In the genomic region with DNA sequence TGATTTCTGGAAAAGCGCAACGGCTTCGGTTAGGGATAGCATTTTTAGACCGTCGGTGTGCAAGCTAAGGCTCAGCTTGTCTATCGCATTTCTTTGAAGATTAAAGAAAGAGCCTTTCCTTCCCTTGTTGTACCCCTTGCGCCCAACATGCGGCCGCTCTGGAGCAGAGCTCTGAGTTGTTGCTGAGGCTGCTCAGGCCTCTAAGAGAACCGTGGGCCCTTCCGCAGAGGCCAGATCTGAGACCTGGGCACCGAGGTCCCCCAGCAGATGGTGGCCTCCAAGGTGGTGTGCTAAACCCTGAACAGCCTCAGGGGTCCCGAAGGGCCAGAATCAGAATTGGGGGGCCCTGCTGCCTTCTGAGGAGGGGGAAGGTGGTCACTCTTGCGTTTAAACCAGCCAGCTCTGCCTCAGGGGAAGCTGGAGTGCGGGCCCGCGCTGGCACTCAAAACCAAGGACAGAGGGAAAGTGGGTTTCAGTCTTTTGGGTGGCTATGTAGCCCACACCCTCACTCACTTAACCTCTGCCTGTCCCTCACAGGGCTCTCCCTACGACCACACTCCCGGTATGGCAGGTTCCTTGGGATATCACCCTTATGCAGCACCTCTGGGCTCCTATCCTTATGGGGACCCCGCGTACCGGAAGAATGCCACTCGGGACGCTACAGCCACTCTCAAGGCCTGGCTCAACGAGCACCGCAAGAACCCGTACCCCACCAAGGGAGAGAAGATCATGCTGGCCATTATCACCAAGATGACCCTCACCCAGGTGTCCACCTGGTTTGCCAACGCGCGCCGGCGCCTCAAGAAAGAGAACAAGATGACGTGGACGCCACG, we compare ENCODE assay signal across 8 mouse cellular contexts. TPM values are rescaled to one million over a fixed set of nuclear protein-coding genes. Genes with fewer than 3 reads are reported as not detected.
DNase-seq lines count a peak whose midpoint lies in the region; ATAC-seq lines count a peak whose summit lies in the region.

No protein-coding gene starts in this region.

- peaks cover 8% of the 10 kb centered on the region; the same call in 1 of the 2 replicates for H3K4me1 ChIP-seq in embryonic facial prominence, embryonic 14.5 days (ENCODE audit: control insufficient read depth, insufficient read depth, low read length)
- H3K4me1 ChIP-seq in hindbrain, embryonic 16.5 days (ENCODE audit: control insufficient read depth, insufficient read depth, low read depth, low read length), result peaks cover 13% of the 10 kb centered on the region

- H3K27ac ChIP-seq in embryonic facial prominence, embryonic 14.5 days (replicated peaks; ENCODE audit: low read depth, low read length), result peak overlapping the region; percentile 96
- H3K27ac ChIP-seq in hindbrain, embryonic 16.5 days (ENCODE audit: low read depth, low read length), result peak overlapping the region; percentile 91

- DNase-seq in lung, adult 18-20 months, result peak; percentile 17 to 46
- DNase-seq in lung, postnatal 25 days (ENCODE audit: low spot score), result no peak
- peak; percentile 15 for DNase-seq in embryonic facial prominence, embryonic 14.5 days (ENCODE audit: low spot score)
- DNase-seq in mesoderm, embryonic 11.5 days (ENCODE audit: low read depth, low spot score), result peak; percentile 35
- no peak for DNase-seq in frontal cortex, postnatal 25 days (ENCODE audit: low spot score in 2 of 2)
- no peak for DNase-seq in thymus, adult 18-20 months

- H3K4me2 ChIP-seq in embryonic facial prominence, embryonic 14.5 days (ENCODE audit: low read depth, low read length), result peak overlapping the region; percentile 69
- peak overlapping the region; percentile 82 for H3K4me2 ChIP-seq in hindbrain, embryonic 16.5 days (ENCODE audit: low read length)

- no peak for ATAC-seq in embryonic facial prominence, embryonic 14.5 days (ENCODE audit: low read depth)
- ATAC-seq in hindbrain, embryonic 16.5 days, result no peak
- ATAC-seq in cerebellum, adult (ENCODE audit: insufficient number of reproducible peaks, low FRiP score, low TSS enrichment), result no peak

- 4% methylated on average over 33 of the region's 35 CpGs for WGBS in embryonic facial prominence, embryonic 14.5 days
- 2% methylated on average over 35 of the region's 35 CpGs for WGBS in hindbrain, embryonic 16.5 days

- no peaks in the 10 kb centered on the region for H3K9me3 ChIP-seq in embryonic facial prominence, embryonic 14.5 days (ENCODE audit: control insufficient read depth, low read length)
- no peaks in the 10 kb centered on the region for H3K9me3 ChIP-seq in hindbrain, embryonic 16.5 days (ENCODE audit: control insufficient read depth, low read length)

- H3K36me3 ChIP-seq in embryonic facial prominence, embryonic 14.5 days (ENCODE audit: control insufficient read depth, insufficient read depth, low read length), result peaks cover 9% of the 10 kb centered on the region; the same call in 1 of the 2 replicates
- no peaks in the 10 kb centered on the region for H3K36me3 ChIP-seq in hindbrain, embryonic 16.5 days (ENCODE audit: control insufficient read depth, insufficient read depth, low read length)

- peak overlapping the region; percentile 73 for H3K4me3 ChIP-seq in embryonic facial prominence, embryonic 14.5 days (ENCODE audit: low read depth, low read length)
- peak overlapping the region; percentile 68 for H3K4me3 ChIP-seq in hindbrain, embryonic 16.5 days (ENCODE audit: low read length)

- peaks cover 39% of the 10 kb centered on the region for H3K27me3 ChIP-seq in embryonic facial prominence, embryonic 14.5 days (replicated peaks; ENCODE audit: control insufficient read depth, insufficient read depth, low read length)
- peaks cover 11% of the 10 kb centered on the region for H3K27me3 ChIP-seq in hindbrain, embryonic 16.5 days (replicated peaks; ENCODE audit: control insufficient read depth, insufficient read depth, low read length)

- peak overlapping the region; percentile 94 for H3K9ac ChIP-seq in embryonic facial prominence, embryonic 14.5 days (ENCODE audit: low read depth, low read length)
- peak overlapping the region; percentile 82 for H3K9ac ChIP-seq in hindbrain, embryonic 16.5 days (ENCODE audit: low read depth, low read length)

RNA-seq across cellular contexts. Expression of gene Irx5, which starts 1.8 kb away (rescaled TPM):
- polyA plus RNA-seq in embryonic facial prominence, embryonic 14.5 days (2014; fragmentation: Nextera tagmentation; extraction: Ambion mirVana), result 11.4 and 14.2 TPM in 2 replicates
- polyA plus RNA-seq in hindbrain, embryonic 16.5 days (2015; fragmentation: Nextera tagmentation; extraction: Ambion mirVana), result 8.0 and 9.4 TPM in 2 replicates

Comparison
In these comparisons a context has a peak if more than half of its experiments do, and no peak if none do; other contexts are left out.
1. DNase-seq: peak in lung, adult 18-20 months (2 of 2), embryonic facial prominence, embryonic 14.5 days (single experiment) and mesoderm, embryonic 11.5 days (single experiment); none in lung, postnatal 25 days (single experiment), frontal cortex, postnatal 25 days (0 of 2) and thymus, adult 18-20 months (0 of 2).